Mouse (Mus musculus): ENCODE measurements around the gene Zfp13.

DNA sequence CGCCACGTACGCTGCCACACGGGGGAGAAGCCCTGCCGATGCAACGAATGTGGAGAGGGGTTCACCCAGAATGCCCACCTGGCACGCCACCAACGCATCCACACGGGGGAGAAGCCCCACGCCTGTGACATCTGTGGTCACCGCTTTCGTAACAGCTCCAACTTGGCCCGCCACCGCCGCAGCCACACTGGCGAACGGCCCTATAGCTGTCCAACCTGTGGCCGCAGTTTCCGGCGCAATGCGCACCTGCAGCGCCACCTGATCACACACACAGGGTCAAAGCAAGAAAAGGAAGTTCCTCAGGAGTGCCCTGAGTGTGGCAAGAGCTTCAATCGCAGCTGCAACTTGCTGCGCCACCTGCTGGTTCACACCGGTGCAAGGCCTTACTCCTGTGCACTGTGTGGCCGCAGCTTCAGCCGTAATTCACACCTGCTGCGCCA lies 11.1 kb upstream of the Zfp13 start:
- peak; percentile 67 for TF ChIP-seq CTCF (conservative IDR thresholded peaks at IDR 0.05; ENCODE audit: low read length)
- no peak for TF ChIP-seq NANOG (IDR thresholded peaks at IDR 0.05; ENCODE audit: borderline replicate concordance, low read length)
